Mouse (Mus musculus) olfactory bulb, adult 2 months (tissue): Measurements from ENCODE around the gene Cd81.

Source experiments
- CTCF ChIP-seq: fragments of 200-500 bp; IDR thresholded peaks from 2 replicates; pipeline ENCODE4 v1.5.1; 2012; ENCODE audit warnings: low read depth, mild to moderate bottlenecking, low read length, moderate library complexity; ENCODE audit not compliant: insufficient read depth
- POLR2A ChIP-seq: fragments of 200-500 bp; IDR thresholded peaks from 2 replicates; pipeline ENCODE4 v1.6.1; 2012; ENCODE audit warnings: mild to moderate bottlenecking, low read depth, low read length, moderate library complexity; ENCODE audit not compliant: insufficient read depth

- TF ChIP-seq CTCF (no peak), POLR2A (no peak)
These were observed 34.6 kb downstream of the Cd81 start for GRCm38 (mm10) chr7:143087070-143087579.
